Mouse (Mus musculus): Measurements from ENCODE around the gene Itih4. TPM values are rescaled to one million over a fixed set of nuclear protein-coding genes. Genes with fewer than 3 reads are reported as not detected.

Itih4 gene
- not detected in 2 replicates for polyA plus RNA-seq (2016; fragmentation: Nextera tagmentation; extraction: Ambion mirVana)

- no peak for DNase-seq (ENCODE audit: low spot score)
- H3K27ac ChIP-seq (replicated peaks): no peak within 1 kb of the TSS
- H3K36me3 ChIP-seq: no peaks in the 10 kb centered on the region
- no peaks in the 10 kb centered on the region for H3K27me3 ChIP-seq (ENCODE audit: low read depth, poor library complexity, severe bottlenecking)
- peaks cover 6% of the 10 kb centered on the region for H3K4me1 ChIP-seq
- H3K9me3 ChIP-seq (replicated peaks): no peaks in the 10 kb centered on the region
- WGBS: 92% methylated on average over 3 of the region's 3 CpGs
- no peak within 1 kb of the TSS for H3K4me3 ChIP-seq
Measured at GRCm38 (mm10) chr14:30886204-30886603, at the start of gene Itih4. Gene Itih4 (plus strand): TSS chr14:30886476.

GRCm38 (mm10) chr14:30837416-30837996 lies 48.8 kb upstream of the Itih4 start:
- no peak for DNase-seq (ENCODE audit: low spot score)
- Histone ChIP-seq H3K9me3 (replicated peaks) (no peaks in the 10 kb centered on the region), H3K27me3 (ENCODE audit: low read depth, poor library complexity, severe bottlenecking) (no peaks in the 10 kb centered on the region), H3K36me3 (peaks cover 35% of the 10 kb centered on the region), H3K4me1 (no peaks in the 10 kb centered on the region), H3K4me3 (no peak overlapping the region), H3K27ac (replicated peaks) (no peak overlapping the region)
- WGBS: 95% methylated on average over 14 of the region's 14 CpGs

GRCm38 (mm10) chr14:30843701-30844100 lies 42.6 kb upstream of the Itih4 start:
- Histone ChIP-seq H3K27ac (replicated peaks) (no peak overlapping the region), H3K4me1 (no peaks in the 10 kb centered on the region), H3K27me3 (ENCODE audit: low read depth, poor library complexity, severe bottlenecking) (no peaks in the 10 kb centered on the region), H3K4me3 (no peak overlapping the region), H3K9me3 (replicated peaks) (no peaks in the 10 kb centered on the region), H3K36me3 (peaks cover 17% of the 10 kb centered on the region)
- DNase-seq (ENCODE audit: low spot score): no peak
- WGBS: 90% methylated on average over 3 of the region's 3 CpGs

GRCm38 (mm10) chr14:30850504-30850903 lies 35.8 kb upstream of the Itih4 start:
- Histone ChIP-seq H3K36me3 (0 out of 2 replicates have a peak, but pooled peaks cover 3% of the 10 kb centered on the region), H3K9me3 (replicated peaks) (no peaks in the 10 kb centered on the region), H3K27me3 (ENCODE audit: low read depth, poor library complexity, severe bottlenecking) (no peaks in the 10 kb centered on the region), H3K27ac (replicated peaks) (no peak overlapping the region), H3K4me1 (no peaks in the 10 kb centered on the region), H3K4me3 (no peak overlapping the region)
- no peak for DNase-seq (ENCODE audit: low spot score)
- WGBS: 95% methylated on average over 5 of the region's 5 CpGs

- Histone ChIP-seq H3K4me1 (no peaks in the 10 kb centered on the region), H3K9me3 (replicated peaks) (no peaks in the 10 kb centered on the region), H3K27me3 (ENCODE audit: low read depth, poor library complexity, severe bottlenecking) (no peaks in the 10 kb centered on the region), H3K4me3 (no peak overlapping the region), H3K36me3 (no peaks in the 10 kb centered on the region), H3K27ac (replicated peaks) (no peak overlapping the region)
- WGBS: 91% methylated on average over 5 of the region's 5 CpGs
- DNase-seq (ENCODE audit: low spot score): no peak
Measured at GRCm38 (mm10) chr14:30852325-30852724, 34.0 kb upstream of the Itih4 start.

GRCm38 (mm10) chr14:30855316-30855715 lies 31.0 kb upstream of the Itih4 start:
- Histone ChIP-seq H3K27ac (replicated peaks) (no peak overlapping the region), H3K9me3 (replicated peaks) (no peaks in the 10 kb centered on the region), H3K4me1 (no peaks in the 10 kb centered on the region), H3K27me3 (ENCODE audit: low read depth, poor library complexity, severe bottlenecking) (no peaks in the 10 kb centered on the region), H3K36me3 (no peaks in the 10 kb centered on the region), H3K4me3 (no peak overlapping the region)
- no peak for DNase-seq (ENCODE audit: low spot score)
- whole genome bisulfite sequencing: 94% methylated on average over 3 of the region's 3 CpGs

GRCm38 (mm10) chr14:30856885-30857507 lies 29.3 kb upstream of the Itih4 start:
- no peak overlapping the region for H3K27ac ChIP-seq (replicated peaks)

GRCm38 (mm10) chr14:30857990-30858389 lies 28.3 kb upstream of the Itih4 start:
- DNase-seq (ENCODE audit: low spot score): no peak
- no peak overlapping the region for H3K4me3 ChIP-seq
- H3K27ac ChIP-seq (replicated peaks): no peak overlapping the region
- 83% methylated on average over 4 of the region's 4 CpGs for WGBS
- no peaks in the 10 kb centered on the region for H3K9me3 ChIP-seq (replicated peaks)
- no peaks in the 10 kb centered on the region for H3K36me3 ChIP-seq
- no peaks in the 10 kb centered on the region for H3K27me3 ChIP-seq (ENCODE audit: low read depth, poor library complexity, severe bottlenecking)
- H3K4me1 ChIP-seq: no peaks in the 10 kb centered on the region

More at GRCm38 (mm10) chr14:30856885-30857507, 29.3 kb upstream of the Itih4 start:
- WGBS: 92% methylated on average over 10 of the region's 10 CpGs
- H3K27me3 ChIP-seq (ENCODE audit: low read depth, poor library complexity, severe bottlenecking): no peaks in the 10 kb centered on the region
- no peak for DNase-seq (ENCODE audit: low spot score)
- no peak overlapping the region for H3K4me3 ChIP-seq
- H3K9me3 ChIP-seq (replicated peaks): no peaks in the 10 kb centered on the region
- no peaks in the 10 kb centered on the region for H3K4me1 ChIP-seq
- no peaks in the 10 kb centered on the region for H3K36me3 ChIP-seq

- Histone ChIP-seq H3K4me3 (no peak overlapping the region), H3K9me3 (replicated peaks) (no peaks in the 10 kb centered on the region), H3K27ac (replicated peaks) (no peak overlapping the region), H3K27me3 (ENCODE audit: low read depth, poor library complexity, severe bottlenecking) (no peaks in the 10 kb centered on the region), H3K36me3 (peaks cover 15% of the 10 kb centered on the region), H3K4me1 (no peaks in the 10 kb centered on the region)
- no peak for DNase-seq (ENCODE audit: low spot score)
- 82% methylated on average over 16 of the region's 16 CpGs for WGBS
Measured at GRCm38 (mm10) chr14:30861421-30862125, 24.7 kb upstream of the Itih4 start.

GRCm38 (mm10) chr14:30862368-30862767 lies 23.9 kb upstream of the Itih4 start:
- H3K36me3 ChIP-seq: peaks cover 16% of the 10 kb centered on the region
- H3K27me3 ChIP-seq (ENCODE audit: low read depth, poor library complexity, severe bottlenecking): no peaks in the 10 kb centered on the region
- no peak for DNase-seq (ENCODE audit: low spot score)
- H3K27ac ChIP-seq (replicated peaks): no peak overlapping the region
- WGBS: 93% methylated on average over 9 of the region's 9 CpGs
- H3K9me3 ChIP-seq (replicated peaks): no peaks in the 10 kb centered on the region
- H3K4me3 ChIP-seq: no peak overlapping the region
- no peaks in the 10 kb centered on the region for H3K4me1 ChIP-seq

GRCm38 (mm10) chr14:30865311-30865710 lies 21.0 kb upstream of the Itih4 start:
- no peak overlapping the region for H3K4me3 ChIP-seq
- H3K36me3 ChIP-seq: peaks cover 24% of the 10 kb centered on the region
- no peaks in the 10 kb centered on the region for H3K9me3 ChIP-seq (replicated peaks)
- WGBS: 68% methylated on average over 3 of the region's 3 CpGs
- H3K4me1 ChIP-seq: no peaks in the 10 kb centered on the region
- DNase-seq (ENCODE audit: low spot score): no peak
- H3K27me3 ChIP-seq (ENCODE audit: low read depth, poor library complexity, severe bottlenecking): no peaks in the 10 kb centered on the region
- no peak overlapping the region for H3K27ac ChIP-seq (replicated peaks)

- peak; percentile 69 for DNase-seq (ENCODE audit: low spot score)
- H3K27ac ChIP-seq (replicated peaks): no peak overlapping the region
- peaks cover 36% of the 10 kb centered on the region for H3K36me3 ChIP-seq
- H3K4me3 ChIP-seq: no peak overlapping the region
- no peaks in the 10 kb centered on the region for H3K9me3 ChIP-seq (replicated peaks)
- H3K4me1 ChIP-seq: no peaks in the 10 kb centered on the region
- no peaks in the 10 kb centered on the region for H3K27me3 ChIP-seq (ENCODE audit: low read depth, poor library complexity, severe bottlenecking)
- 42% methylated on average over 5 of the region's 5 CpGs for WGBS
Measured at GRCm38 (mm10) chr14:30867042-30867441, 19.2 kb upstream of the Itih4 start.

GRCm38 (mm10) chr14:30868826-30869225 lies 17.4 kb upstream of the Itih4 start:
- 93% methylated on average over 10 of the region's 10 CpGs for WGBS
- no peaks in the 10 kb centered on the region for H3K27me3 ChIP-seq (ENCODE audit: low read depth, poor library complexity, severe bottlenecking)
- no peak for DNase-seq (ENCODE audit: low spot score)
- no peaks in the 10 kb centered on the region for H3K4me1 ChIP-seq
- H3K36me3 ChIP-seq: peaks cover 52% of the 10 kb centered on the region
- H3K4me3 ChIP-seq: no peak overlapping the region
- H3K9me3 ChIP-seq (replicated peaks): no peaks in the 10 kb centered on the region
- no peak overlapping the region for H3K27ac ChIP-seq (replicated peaks)

Data from midbrain, embryonic 10.5 days (tissue).